Mouse (Mus musculus) heart, embryonic 14.5 days (tissue): Measurements from ENCODE around the gene Mgarp. TPM values are rescaled to one million over a fixed set of nuclear protein-coding genes. Genes with fewer than 3 reads are reported as not detected.
A peak's percentile ranks its signal among the peaks of the same experiment; 100 is the strongest.
"Not testable (repeated sequence)": the region's sequence is repeated elsewhere in the genome, so short reads cannot be mapped to it uniquely, and the experiment has no call there.

Experiments used
- ATAC-seq: fragments of 200-750 bp; cut with Nextera tagmentation; 2 replicates; pipeline ENCODE4 v1.8.0; 2017; ENCODE audit warnings: low read depth, moderate TSS enrichment; ENCODE audit not compliant: insufficient number of reproducible peaks, insufficient read depth, low FRiP score
- H3K27ac ChIP-seq, 2 experiments: fragments of 200-500 bp in 1 of 2; fragments of 300-500 bp in 1 of 2; sonication (generic) in 1 of 2; replicated peaks in 1 of 2; 2 replicates each; pipeline ENCODE4 v1.5.1; 2012 to 2014; ENCODE audit warnings: low read depth in 2 of 2, low read length in 2 of 2, control low read depth in 1 of 2, mild to moderate bottlenecking in 1 of 2, mixed read lengths in 1 of 2; ENCODE audit not compliant: control insufficient read depth in 1 of 2, insufficient read depth in 1 of 2
- H3K27me3 ChIP-seq: fragments of 300-500 bp; sonication (generic); 2 replicates; pipeline ENCODE4 v1.6.1; 2014; ENCODE audit warnings: mild to moderate bottlenecking, low read length, control low read depth; ENCODE audit not compliant: control insufficient read depth, insufficient read depth
- H3K36me3 ChIP-seq: fragments of 300-500 bp; sonication (generic); 2 replicates; pipeline ENCODE4 v1.6.1; 2014; ENCODE audit warnings: mild to moderate bottlenecking, control low read depth, low read length, mixed read lengths; ENCODE audit not compliant: control insufficient read depth, insufficient read depth
- H3K4me1 ChIP-seq, 2 experiments: fragments of 200-500 bp in 1 of 2; fragments of 300-500 bp in 1 of 2; sonication (generic) in 1 of 2; 2 replicates each; pipeline ENCODE4 v1.6.1; 2012 to 2014; ENCODE audit warnings: low read length in 2 of 2, control low read depth in 1 of 2, mixed read lengths in 1 of 2; ENCODE audit not compliant: control insufficient read depth in 2 of 2, insufficient read depth in 2 of 2
- H3K4me2 ChIP-seq: fragments of 300-500 bp; sonication (generic); 2 replicates; pipeline ENCODE4 v1.6.1; 2014; ENCODE audit warnings: mild to moderate bottlenecking, low read length
- H3K4me3 ChIP-seq, 2 experiments: fragments of 200-500 bp in 1 of 2; fragments of 300-500 bp in 1 of 2; sonication (generic) in 1 of 2; 2 replicates each; pipeline ENCODE4 v1.5.1; 2012 to 2014; ENCODE audit warnings: low read length in 2 of 2, mild to moderate bottlenecking in 2 of 2, control low read depth in 1 of 2, low read depth in 1 of 2, moderate library complexity in 1 of 2; ENCODE audit not compliant: control insufficient read depth in 1 of 2, insufficient read depth in 1 of 2
- H3K9ac ChIP-seq: fragments of 300-500 bp; sonication (generic); 2 replicates; pipeline ENCODE4 v1.6.1; 2014; ENCODE audit warnings: mild to moderate bottlenecking, low read length
- H3K9me3 ChIP-seq: fragments of 300-500 bp; sonication (generic); 2 replicates; pipeline ENCODE4 v1.6.1; 2016; ENCODE audit warnings: low read length, control low read depth; ENCODE audit not compliant: control insufficient read depth
- WGBS: fragments of 180-500 bp; shearing (Covaris S2); extraction: QIAGEN DNeasy Blood & Tissue Kit; methylation state at CpG from one replicate; pipeline ENCODE4 v1.1.7; 2014; 5-methylcytosine and 5-hydroxymethylcytosine counted together
- polyA plus RNA-seq: library from polyadenylated mRNA; unstranded; fragments of >200 nt; fragmentation: Nextera tagmentation; extraction: Ambion mirVana; gene quantifications from 2 replicates; pipeline ENCODE4 v1.2.1, GENCODE M21; 2014

Gene Mgarp
- polyA plus RNA-seq, 1 experiment from 2014 or later = 8.6 TPM

DNA sequence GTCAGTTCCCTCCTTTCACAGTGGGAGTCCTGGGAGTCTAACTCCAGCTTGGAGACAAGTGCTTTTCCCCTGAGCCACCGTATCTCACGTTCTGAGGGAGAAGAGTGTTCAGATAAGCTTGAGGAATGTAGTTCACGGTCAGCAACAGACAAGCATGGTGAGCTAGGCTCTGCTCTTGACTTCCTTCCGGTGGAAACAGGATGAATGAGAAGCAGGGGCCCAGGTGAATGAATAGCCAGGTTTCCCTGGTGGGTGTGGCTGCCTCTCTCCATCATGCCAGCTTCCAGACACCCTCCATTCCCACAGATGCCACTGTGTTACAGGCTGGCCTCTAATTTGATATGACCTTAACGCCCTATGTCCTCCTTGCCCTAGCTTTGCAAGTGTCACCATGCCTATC lies 39.5 kb downstream of the Mgarp start:
- Histone ChIP-seq H3K27ac (no peak overlapping the region; a peak in 1 of 4 replicates), H3K9me3 (no peaks in the 10 kb centered on the region), H3K4me1 (peaks cover 4 to 6% of the 10 kb centered on the region in 2 experiments; a peak in 2 of 4 replicates), H3K9ac (no peak overlapping the region), H3K4me2 (0 out of 2 replicates have a peak overlapping the region, but pooled peaks have one; percentile 2), H3K27me3 (no peaks in the 10 kb centered on the region), H3K4me3 (no peak overlapping the region), H3K36me3 (no peaks in the 10 kb centered on the region)
- ATAC-seq = no peak
- 8% methylated on average over 5 of the region's 5 CpGs for WGBS

DNA sequence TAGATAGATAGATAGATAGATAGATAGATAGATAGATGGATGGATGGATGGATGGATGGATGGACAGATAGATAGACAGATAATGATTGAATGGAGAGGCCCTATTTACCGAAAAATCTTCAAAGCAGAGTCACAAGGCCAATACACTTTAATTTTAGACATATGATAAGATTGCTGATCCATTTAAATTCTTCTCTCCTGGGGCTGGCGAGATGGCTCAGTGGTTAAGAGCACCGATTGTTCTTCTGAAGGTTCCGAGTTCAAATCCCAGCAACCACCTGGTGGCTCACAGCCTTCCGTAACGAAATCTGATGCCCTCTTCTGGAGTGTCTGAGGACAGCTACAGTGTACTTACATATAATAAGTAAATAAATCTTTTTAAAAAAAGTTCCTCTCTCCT lies 41.6 kb downstream of the Mgarp start:
- not testable (repeated sequence) for H3K4me1 ChIP-seq, H3K4me3 ChIP-seq, H3K9ac ChIP-seq, H3K27me3 ChIP-seq, H3K9me3 ChIP-seq, H3K36me3 ChIP-seq, ATAC-seq, H3K27ac ChIP-seq, H3K4me2 ChIP-seq
- 88% methylated on average over 6 of the region's 6 CpGs for WGBS

GRCm38 (mm10) chr3:51354034-51354427 lies 42.5 kb downstream of the Mgarp start:
- H3K4me3 ChIP-seq = no peak overlapping the region

GRCm38 (mm10) chr3:51353325-51354033 lies 43.1 kb downstream of the Mgarp start:
- Histone ChIP-seq H3K9me3 (no peaks in the 10 kb centered on the region), H3K4me1 (peaks cover 9 to 10% of the 10 kb centered on the region in 2 experiments; a peak in 3 of 4 replicates), H3K36me3 (no peaks in the 10 kb centered on the region), H3K4me2 (no peak overlapping the region), H3K9ac (no peak overlapping the region), H3K27ac (no peak overlapping the region), H3K4me3 (no peak overlapping the region), H3K27me3 (no peaks in the 10 kb centered on the region)
- ATAC-seq = no peak
- 69% methylated on average over 4 of the region's 4 CpGs for WGBS

More at GRCm38 (mm10) chr3:51354034-51354427, 42.5 kb downstream of the Mgarp start:
- H3K27ac ChIP-seq = no peak overlapping the region
- WGBS = 76% methylated on average over 3 of the region's 3 CpGs
- no peak overlapping the region for H3K9ac ChIP-seq
- H3K4me1 ChIP-seq = peaks cover 4% of the 10 kb centered on the region in 2 experiments; a peak in 3 of 4 replicates
- ATAC-seq = no peak
- H3K27me3 ChIP-seq = no peaks in the 10 kb centered on the region
- no peak overlapping the region for H3K4me2 ChIP-seq
- H3K9me3 ChIP-seq = no peaks in the 10 kb centered on the region
- H3K36me3 ChIP-seq = no peaks in the 10 kb centered on the region

DNA sequence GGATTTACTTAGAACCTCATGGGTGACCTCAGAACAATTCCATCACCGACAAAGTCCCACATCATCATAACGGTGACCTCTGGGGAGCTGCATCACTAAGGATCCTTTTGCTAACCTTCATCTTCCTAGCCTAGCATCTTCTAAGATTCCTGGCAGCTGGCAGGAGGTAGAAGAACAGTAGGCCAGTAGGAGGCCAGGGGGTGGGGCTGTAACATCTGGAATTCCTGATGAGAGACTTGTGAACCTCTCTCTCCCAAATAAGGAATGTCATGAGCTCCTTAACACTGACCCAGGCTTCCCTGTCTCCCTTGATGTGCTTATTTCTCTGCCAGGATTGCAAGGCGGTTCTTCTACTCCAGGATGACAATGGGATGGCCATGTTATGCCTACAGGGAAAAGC lies 45.7 kb downstream of the Mgarp start:
- Histone ChIP-seq H3K36me3 (no peaks in the 10 kb centered on the region), H3K9ac (no peak overlapping the region), H3K4me3 (no peak overlapping the region), H3K27ac (no peak overlapping the region), H3K4me1 (peaks cover 6 to 9% of the 10 kb centered on the region in 2 experiments; a peak in 3 of 4 replicates), H3K27me3 (no peaks in the 10 kb centered on the region), H3K9me3 (no peaks in the 10 kb centered on the region), H3K4me2 (no peak overlapping the region)
- no peak for ATAC-seq
- 32% methylated on average over 3 of the region's 3 CpGs for WGBS

DNA sequence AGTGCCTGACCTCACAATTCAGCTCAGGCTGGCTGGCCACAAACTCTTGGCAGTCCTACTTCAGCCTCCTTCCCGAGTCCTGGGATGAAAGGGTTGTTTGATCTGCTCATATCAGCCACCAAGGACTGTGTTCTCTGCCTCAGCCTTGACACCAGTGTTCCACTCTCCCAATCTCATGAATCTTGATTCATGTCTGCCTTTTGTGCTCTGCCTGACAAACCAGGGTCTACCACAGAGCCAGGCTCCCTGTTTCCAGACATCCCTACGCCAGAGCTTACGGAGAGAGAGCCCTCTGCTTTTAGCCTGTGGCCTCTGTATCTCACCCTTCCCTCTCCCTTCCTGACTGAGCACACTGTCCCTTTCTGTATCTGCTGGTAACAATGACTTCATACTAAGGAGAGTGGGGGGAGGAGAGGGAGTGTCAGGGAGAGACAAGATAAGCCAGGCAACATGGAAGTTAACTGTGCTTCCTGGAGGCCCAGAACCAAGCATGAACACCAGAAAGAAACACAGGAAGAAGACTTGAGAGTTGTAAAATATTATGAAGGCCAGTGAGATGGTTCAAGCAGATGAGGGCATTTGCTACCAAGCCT lies 47.8 kb downstream of the Mgarp start:
- Histone ChIP-seq H3K4me2 (no peak overlapping the region), H3K4me3 (no peak overlapping the region), H3K9me3 (no peaks in the 10 kb centered on the region), H3K27me3 (no peaks in the 10 kb centered on the region), H3K9ac (peak overlapping the region; percentile 44), H3K4me1 (peaks cover 6 to 9% of the 10 kb centered on the region in 2 experiments; a peak in 3 of 4 replicates), H3K27ac (peak overlapping the region; percentile 59 to 65; a peak in 3 of 4 replicates), H3K36me3 (no peaks in the 10 kb centered on the region)
- 13% methylated on average over 3 of the region's 3 CpGs for WGBS
- peak; percentile 72; the same call in 1 of the 2 replicates for ATAC-seq

- not testable (repeated sequence) for H3K27me3 ChIP-seq, H3K9me3 ChIP-seq, H3K36me3 ChIP-seq, H3K9ac ChIP-seq, H3K4me2 ChIP-seq, ATAC-seq, H3K4me3 ChIP-seq, H3K27ac ChIP-seq
- 93% methylated on average over 2 of the region's 2 CpGs for WGBS
- H3K4me1 ChIP-seq = peaks cover 6 to 12% of the 10 kb centered on the region in 2 experiments; a peak in 3 of 4 replicates
Measured at GRCm38 (mm10) chr3:51345017-51345416, 51.5 kb downstream of the Mgarp start.
